Mouse (Mus musculus) neural tube, embryonic 10.5 days (tissue): ENCODE results near the gene Rassf5.
A peak's percentile ranks its signal among the peaks of the same experiment; 100 is the strongest.
"Not testable (repeated sequence)": the region's sequence is repeated elsewhere in the genome, so short reads cannot be mapped to it uniquely, and the experiment has no call there.

ENCODE experiments used
- DNase-seq: peaks from one replicate; pipeline ENCODE4 v3.0.0-alpha.2; 2017; ENCODE audit warnings: low spot score; ENCODE audit errors: extremely low spot score

Gene Rassf5

GRCm38 (mm10) chr1:131259632-131260308, 14.7 kb upstream of the Rassf5 start:
- DNase-seq = no peak

- DNase-seq = no peak
Observed at GRCm38 (mm10) chr1:131257288-131257687, 12.2 kb upstream of the Rassf5 start.

- not testable (repeated sequence) for DNase-seq
Observed at GRCm38 (mm10) chr1:131252516-131253250, 7.6 kb upstream of the Rassf5 start.

- peak; percentile 30 for DNase-seq
Observed at GRCm38 (mm10) chr1:131246433-131247395, 1.7 kb upstream of the Rassf5 start.

- DNase-seq = peak; percentile 58
Observed at GRCm38 (mm10) chr1:131245926-131246325, 868 bp upstream of the Rassf5 start.

DNA sequence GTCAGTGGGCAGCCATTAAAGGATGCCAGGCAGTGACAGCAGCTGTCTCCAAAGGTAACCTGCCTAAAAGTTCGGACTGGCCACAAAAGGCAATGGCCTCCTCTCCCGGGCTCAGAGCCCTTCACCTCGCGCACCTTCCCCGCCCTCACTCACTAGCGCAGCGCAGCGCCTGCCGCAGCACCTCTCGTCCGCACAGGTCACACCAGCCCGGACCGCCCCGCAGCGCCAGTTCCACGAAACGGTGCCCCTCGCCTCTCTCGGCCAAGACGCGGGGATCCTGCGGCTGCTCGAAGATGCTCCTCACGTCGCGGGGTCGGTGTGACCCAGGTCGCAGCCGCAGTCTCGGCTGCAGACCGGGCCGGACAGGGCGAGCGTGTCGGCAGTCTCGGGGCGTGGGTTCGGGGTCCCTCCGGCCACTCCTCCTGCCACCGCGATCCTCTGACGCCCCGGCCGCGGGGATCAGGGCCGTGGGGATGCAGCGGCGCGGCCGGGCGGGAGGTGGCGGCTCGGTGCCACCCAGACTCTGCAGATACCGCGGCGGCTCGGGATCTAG, 446 bp downstream of the Rassf5 start:
- DNase-seq = peak; percentile 57

DNA sequence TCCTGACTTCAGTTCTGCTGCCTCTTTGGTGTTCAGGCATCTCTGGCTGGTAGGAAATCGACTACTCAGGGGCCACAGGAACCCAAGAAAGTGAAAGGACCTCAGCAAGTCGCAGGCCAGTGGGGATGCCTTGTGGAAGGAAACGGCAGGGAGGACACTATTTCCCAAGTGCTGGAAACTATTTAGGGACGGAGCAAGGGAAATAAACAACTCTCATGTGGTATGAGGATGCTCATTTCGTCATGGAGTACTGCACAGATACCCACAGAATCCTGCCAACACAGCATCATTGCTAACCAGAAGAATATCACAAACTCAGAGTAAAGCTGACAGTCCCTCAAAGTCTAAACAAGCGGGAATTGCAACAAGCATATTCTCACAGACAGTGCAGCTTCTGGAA, 2.1 kb downstream of the Rassf5 start:
- DNase-seq = no peak

- DNase-seq = no peak
Observed at GRCm38 (mm10) chr1:131239576-131240193, 5.4 kb downstream of the Rassf5 start.

DNA sequence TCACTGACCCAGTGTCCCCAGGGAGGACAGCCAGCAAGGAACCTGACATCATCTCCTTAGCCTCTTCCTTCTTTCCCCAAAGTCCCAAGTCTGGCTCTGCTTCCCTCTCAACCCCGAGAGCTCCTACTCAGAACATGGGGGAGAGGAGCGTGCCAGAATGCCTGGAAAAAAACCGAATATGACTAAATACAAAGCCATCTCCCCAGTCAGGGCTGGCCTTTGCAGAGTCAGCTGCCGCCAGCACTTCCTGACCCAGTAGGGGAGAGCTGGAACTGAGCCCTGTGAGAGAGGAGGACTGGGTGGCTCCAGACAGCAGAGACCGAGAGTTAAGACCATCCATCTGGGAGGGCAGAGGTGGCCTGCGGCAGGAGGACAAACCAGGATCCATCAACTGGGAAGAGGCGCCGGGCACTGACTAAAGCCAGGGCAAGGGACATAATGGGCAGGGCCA, 6.1 kb downstream of the Rassf5 start:
- DNase-seq = no peak

DNA sequence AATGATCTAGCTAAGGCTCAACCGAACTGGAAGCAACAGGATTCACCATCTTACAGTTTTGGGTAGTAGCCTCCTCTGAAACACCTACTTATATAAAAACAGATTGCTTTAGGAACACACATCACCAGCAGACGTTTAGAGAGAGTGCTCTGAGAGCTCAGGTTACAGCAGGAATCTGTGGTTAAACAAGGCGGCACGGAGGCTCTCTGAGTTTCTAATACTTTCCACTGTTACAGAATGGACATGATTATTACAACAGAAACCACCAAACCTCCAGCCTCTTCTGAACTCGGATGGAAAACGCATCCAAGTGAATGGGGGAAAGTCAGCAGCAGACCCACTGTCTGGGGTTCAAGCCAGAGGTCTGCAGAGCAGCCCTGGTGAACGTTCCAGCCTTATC, 9.0 kb downstream of the Rassf5 start:
- no peak for DNase-seq

- DNase-seq = no peak
Observed at GRCm38 (mm10) chr1:131233527-131233926, 11.5 kb downstream of the Rassf5 start.

- no peak for DNase-seq
Observed at GRCm38 (mm10) chr1:131228659-131229058, 16.4 kb downstream of the Rassf5 start.

DNA sequence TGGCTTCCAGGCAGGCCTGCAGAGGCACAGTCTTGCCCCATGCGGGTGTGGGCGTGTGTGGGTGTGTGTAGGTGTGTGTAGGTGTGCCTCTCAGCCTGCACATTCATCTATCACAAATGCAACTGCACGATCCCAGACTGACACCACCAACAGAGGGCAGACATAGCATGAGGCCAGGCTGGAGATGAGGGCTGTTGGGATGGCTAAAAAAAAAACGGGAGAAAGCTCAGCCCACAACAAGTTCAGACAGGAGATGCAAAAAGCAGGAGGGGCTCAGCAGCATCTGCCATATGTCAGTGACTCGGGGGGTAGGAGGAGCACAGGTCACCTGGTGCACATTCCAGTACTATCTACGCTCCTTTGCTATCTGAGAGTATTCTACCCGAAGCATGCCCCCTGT, 16.8 kb downstream of the Rassf5 start:
- DNase-seq = no peak

- DNase-seq = no peak
Observed at GRCm38 (mm10) chr1:131224848-131225471, 20.1 kb downstream of the Rassf5 start.

DNA sequence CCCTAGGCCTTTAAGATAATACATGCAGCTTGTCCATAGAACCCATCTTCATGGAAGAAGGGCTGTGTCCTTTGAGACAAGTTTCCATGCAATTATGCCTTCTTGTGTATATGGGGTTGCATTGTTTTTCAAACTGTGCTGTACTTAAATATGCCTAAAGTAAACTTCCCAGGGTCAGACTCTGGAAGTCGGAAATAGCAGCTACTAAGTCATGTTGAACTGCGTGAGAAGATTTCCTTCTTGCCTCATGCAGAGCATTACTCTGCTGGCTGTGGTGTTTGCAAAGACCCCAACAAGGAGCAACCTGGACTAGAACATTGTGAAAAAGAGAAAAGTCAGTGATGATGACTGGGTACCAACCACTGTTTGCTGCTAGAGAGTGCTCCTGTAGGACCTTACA, 21.7 kb downstream of the Rassf5 start:
- no peak for DNase-seq

- DNase-seq = no peak
Observed at GRCm38 (mm10) chr1:131221822-131222590, 23.1 kb downstream of the Rassf5 start.

- DNase-seq = no peak
Observed at GRCm38 (mm10) chr1:131218933-131219332, 26.1 kb downstream of the Rassf5 start.

DNA sequence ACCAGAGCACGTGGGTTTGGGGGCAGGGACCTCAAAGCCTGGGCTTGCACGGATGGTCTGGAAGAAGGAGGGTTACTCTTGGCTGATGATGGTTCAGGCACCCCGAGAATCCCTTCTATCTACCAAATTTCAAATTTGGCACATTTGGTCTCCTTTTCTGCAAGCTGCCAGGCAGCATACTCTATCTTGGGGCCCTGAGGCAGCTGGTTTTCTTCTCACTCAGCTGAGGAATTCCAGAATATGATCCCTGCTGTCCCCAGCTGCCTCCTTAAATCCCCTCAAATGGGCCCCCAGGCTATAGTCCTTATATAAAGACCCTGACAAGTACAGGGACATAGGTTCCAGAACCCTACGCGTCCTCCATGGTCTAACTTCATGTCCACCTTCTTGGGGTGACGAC, 31.7 kb downstream of the Rassf5 start:
- DNase-seq = no peak

DNA sequence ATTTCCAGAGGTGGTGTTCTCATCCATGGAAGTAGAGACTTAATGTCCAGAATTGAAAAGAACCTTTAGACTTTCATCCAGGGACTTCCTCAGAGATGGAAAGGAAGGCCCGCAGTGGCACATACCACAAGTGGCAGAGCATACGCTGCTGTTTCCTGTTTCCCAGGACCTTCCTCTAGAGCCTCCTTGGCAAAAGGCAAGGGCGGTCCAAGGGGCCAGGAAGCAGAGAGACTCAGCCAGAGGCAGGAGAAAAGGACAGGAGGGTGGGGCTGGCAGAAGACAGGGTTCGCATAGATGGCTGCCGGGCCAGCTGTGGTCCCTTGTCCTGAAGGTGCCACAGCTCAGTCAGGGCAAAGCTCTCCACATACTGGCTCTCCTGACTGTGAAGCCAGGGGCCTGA, 32.1 kb downstream of the Rassf5 start:
- DNase-seq = no peak

DNA sequence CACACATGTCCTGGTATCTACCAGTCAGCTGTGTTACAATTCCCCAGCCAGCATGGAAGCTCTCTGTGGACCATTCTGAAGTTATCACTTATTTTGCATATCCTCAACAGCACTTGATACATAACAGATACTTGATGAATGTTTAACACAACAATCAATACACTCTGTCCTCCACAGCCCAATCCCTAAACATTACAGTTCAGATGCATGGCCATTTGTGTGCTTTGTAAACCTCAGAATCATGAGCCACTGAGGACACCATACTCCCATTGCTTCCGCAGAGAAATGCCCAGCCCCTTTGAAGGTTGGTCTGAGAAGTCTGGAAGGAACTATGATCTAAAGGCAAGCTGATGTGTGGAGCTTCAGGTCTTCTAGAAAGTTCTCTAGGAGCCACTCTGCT, 33.4 kb downstream of the Rassf5 start:
- DNase-seq = no peak
